Mouse (Mus musculus): ENCODE measurements at regions not wholly inside any gene's neighbourhood (a gene's known extent, or its start where the extent isn't known, plus 50 kb on each side); places are given as distances from the start of the nearest gene placed in this dataset.

DNA sequence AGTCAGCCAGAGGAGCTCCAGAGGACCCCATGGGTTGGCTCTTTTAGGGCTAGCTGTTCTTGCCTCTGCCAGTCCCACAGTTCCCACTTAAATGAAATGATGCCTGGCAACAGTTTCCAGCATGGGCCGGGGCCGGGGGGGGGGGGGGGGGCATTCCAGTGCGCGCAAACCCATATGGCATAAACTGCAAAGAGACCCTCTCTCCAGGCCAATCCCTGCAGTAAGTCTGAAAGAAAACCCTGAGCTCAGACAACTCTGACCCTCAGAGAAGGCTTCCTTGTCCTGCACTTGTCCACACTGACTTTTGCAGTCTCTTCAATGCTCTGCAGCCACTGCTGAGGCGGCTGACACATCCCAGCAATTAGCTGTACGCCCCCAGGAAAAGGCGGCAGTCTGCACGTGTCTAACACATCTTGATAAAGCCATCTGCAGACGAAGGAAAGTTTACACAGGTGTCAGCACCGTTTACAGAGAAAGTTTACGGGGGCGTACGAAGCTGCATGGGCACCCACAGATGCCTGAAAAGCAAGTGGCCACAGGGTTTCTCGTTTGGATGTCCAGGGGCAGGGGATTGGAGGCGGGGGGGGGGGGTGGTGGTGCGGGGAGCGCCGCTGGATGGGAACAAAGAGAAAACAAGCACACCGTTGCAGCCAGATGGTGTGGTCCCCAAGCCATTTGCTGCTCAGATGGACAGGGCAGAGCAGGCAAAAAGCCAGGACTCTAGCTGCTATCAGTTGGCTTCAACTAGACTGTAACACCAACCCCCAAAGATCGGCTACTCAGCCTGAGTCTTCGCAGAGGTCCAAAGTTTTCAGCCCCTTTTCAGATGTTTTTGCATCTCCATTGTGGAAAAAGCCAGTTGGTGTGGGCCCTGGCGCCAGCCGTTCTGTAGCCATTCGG is 244.0 kb upstream of the Hs6st1 start:
- TF ChIP-seq MAX (IDR thresholded peaks at IDR 0.05) (no peak), CTCF (IDR thresholded peaks at IDR 0.05; ENCODE audit: control insufficient read depth, insufficient read depth, insufficient read length) (no peak), USF1 (IDR thresholded peaks at IDR 0.05; ENCODE audit: low read depth) (no peak), CEBPB (IDR thresholded peaks at IDR 0.05; ENCODE audit: low read depth) (no peak), MYOD1 (IDR thresholded peaks at IDR 0.05; ENCODE audit: control insufficient read depth, insufficient read length, low read depth) (no peak), FOSL1 (IDR thresholded peaks at IDR 0.05; ENCODE audit: insufficient read depth, low read length, poor library complexity, severe bottlenecking) (no peak), MYOG (IDR thresholded peaks at IDR 0.05; ENCODE audit: control insufficient read depth, extremely low read depth, insufficient read length) (no peak)

Measured in C2C12 (cell line).